Mouse (Mus musculus) gonadal fat pad, adult 2 months (tissue): ENCODE data around the gene Asb7. TPM values are rescaled to one million over a fixed set of nuclear protein-coding genes. Genes with fewer than 3 reads are reported as not detected.
A peak's percentile ranks its signal among the peaks of the same experiment; 100 is the strongest.

ENCODE experiments used
- DNase-seq: peaks from one replicate; pipeline ENCODE4 v3.0.0-alpha.2; 2012; ENCODE audit warnings: low read depth
- polyA plus RNA-seq: library from polyadenylated mRNA; depleted of rRNA; stranded (reverse); fragments of >200 nt; gene quantifications from 2 replicates; pipeline ENCODE4 v1.2.3, GENCODE M21; 2012; rRNA removed

The Asb7 gene
- 7.2 and 7.3 TPM in 2 replicates for polyA plus RNA-seq

GRCm38 (mm10) chr7:66689294-66689619 is at the start of gene Asb7:
TSS of gene Asb7 (minus strand) at chr7:66689596.
- DNase-seq = no peak

- no peak for DNase-seq
These were observed 48.0 kb upstream of the Asb7 start for GRCm38 (mm10) chr7:66737418-66737817.

GRCm38 (mm10) chr7:66734993-66735392 is 45.6 kb upstream of the Asb7 start:
- DNase-seq = no peak

- DNase-seq = no peak
These were observed 45.1 kb upstream of the Asb7 start for GRCm38 (mm10) chr7:66734466-66734865.

- DNase-seq = no peak
These were observed 44.5 kb upstream of the Asb7 start for GRCm38 (mm10) chr7:66733882-66734281.

GRCm38 (mm10) chr7:66733431-66733830 is 44.0 kb upstream of the Asb7 start:
- DNase-seq = no peak

GRCm38 (mm10) chr7:66729232-66729631 is 39.8 kb upstream of the Asb7 start:
- peak; percentile 50 for DNase-seq

GRCm38 (mm10) chr7:66728072-66728471 is 38.7 kb upstream of the Asb7 start:
- DNase-seq = peak; percentile 77

- no peak for DNase-seq
These were observed 35.6 kb upstream of the Asb7 start for GRCm38 (mm10) chr7:66724954-66725353.

GRCm38 (mm10) chr7:66724514-66724913 is 35.1 kb upstream of the Asb7 start:
- DNase-seq = no peak

GRCm38 (mm10) chr7:66711166-66711565 is 21.8 kb upstream of the Asb7 start:
- DNase-seq = no peak

GRCm38 (mm10) chr7:66704631-66705030 is 15.2 kb upstream of the Asb7 start:
- peak; percentile 83 for DNase-seq

- no peak for DNase-seq
These were observed 13.3 kb upstream of the Asb7 start for GRCm38 (mm10) chr7:66702721-66703120.

GRCm38 (mm10) chr7:66694467-66694866 is 5.1 kb upstream of the Asb7 start:
- no peak for DNase-seq

- peak; percentile 90 for DNase-seq
These were observed 394 bp upstream of the Asb7 start, which contains the start of gene Lins1 for GRCm38 (mm10) chr7:66689620-66690360. TSS of gene Lins1 (plus strand) at chr7:66689889.

- no peak for DNase-seq
These were observed 675 bp downstream of the Asb7 start for GRCm38 (mm10) chr7:66688721-66689120.

- no peak for DNase-seq
These were observed 7.1 kb downstream of the Asb7 start for GRCm38 (mm10) chr7:66682119-66682863.

- no peak for DNase-seq
These were observed 13.6 kb downstream of the Asb7 start for GRCm38 (mm10) chr7:66675800-66676199.

GRCm38 (mm10) chr7:66667064-66667463 is 22.3 kb downstream of the Asb7 start:
- no peak for DNase-seq

GRCm38 (mm10) chr7:66663548-66663947 is 25.8 kb downstream of the Asb7 start:
- no peak for DNase-seq

GRCm38 (mm10) chr7:66661572-66661971 is 27.8 kb downstream of the Asb7 start:
- DNase-seq = peak; percentile 20

GRCm38 (mm10) chr7:66660972-66661371 is 28.4 kb downstream of the Asb7 start:
- DNase-seq = no peak

GRCm38 (mm10) chr7:66660291-66660690 is 29.1 kb downstream of the Asb7 start:
- no peak for DNase-seq
